ENCODE assay signal across 16 mouse cellular contexts in genomic region chr13:97358781-97359305, GRCm38 (mm10).
"Had no signal": no experiment of that assay in that cellular context is flagged by ENCODE, and none has a peak within 500 bp of the region (broad histone marks: within the 10 kb centered on the region; RNA-seq: fewer than 3 reads in every experiment).

No protein-coding gene starts in this region.

- ATAC-seq: lung, postnatal 0 days; midbrain, embryonic 15.5 days had no signal

- H3K36me3 ChIP-seq: lung, embryonic 15.5 days; midbrain, embryonic 12.5 days; midbrain, embryonic 15.5 days; neural tube, embryonic 12.5 days; stomach, embryonic 15.5 days had no signal

- DNase-seq: lung, adult 2 months; lung, postnatal 14 days; lung, postnatal 36 days; right cerebral cortex, postnatal 14 days; thymus, adult 2 months; thymus, postnatal 25 days; thymus, postnatal 4 days had no signal

- H3K4me3 ChIP-seq: lung, embryonic 15.5 days; megakaryocyte, embryonic 14.5 days; midbrain, embryonic 12.5 days; midbrain, embryonic 15.5 days; neural tube, embryonic 12.5 days; stomach, embryonic 15.5 days had no signal

- H3K9me3 ChIP-seq: lung, embryonic 15.5 days; midbrain, embryonic 12.5 days; midbrain, embryonic 15.5 days; neural tube, embryonic 12.5 days; stomach, embryonic 15.5 days had no signal

- H3K9ac ChIP-seq: lung, embryonic 15.5 days; midbrain, embryonic 12.5 days; midbrain, embryonic 15.5 days; neural tube, embryonic 12.5 days; stomach, embryonic 15.5 days had no signal

- H3K4me2 ChIP-seq: lung, embryonic 15.5 days; midbrain, embryonic 12.5 days; midbrain, embryonic 15.5 days; neural tube, embryonic 12.5 days; stomach, embryonic 15.5 days had no signal

- H3K27me3 ChIP-seq: lung, embryonic 15.5 days; midbrain, embryonic 12.5 days; midbrain, embryonic 15.5 days; stomach, embryonic 15.5 days had no signal

- H3K4me1 ChIP-seq: megakaryocyte, embryonic 14.5 days; midbrain, embryonic 12.5 days; midbrain, embryonic 15.5 days; neural tube, embryonic 12.5 days had no signal

- H3K27ac ChIP-seq: lung, embryonic 15.5 days; macrophage; midbrain, embryonic 12.5 days; midbrain, embryonic 15.5 days; neural tube, embryonic 12.5 days; stomach, embryonic 15.5 days; stomach, postnatal 0 days had no signal
